Mouse (Mus musculus): ENCODE data around the gene 4430402I18Rik. TPM values are rescaled to one million over a fixed set of nuclear protein-coding genes. Genes with fewer than 3 reads are reported as not detected.

Gene 4430402I18Rik
- 0.58 TPM for total RNA-seq (2023)

GRCm38 (mm10) chr19:28967652-28968051, at the start of gene 4430402I18Rik:
Gene 4430402I18Rik (minus strand): TSS chr19:28967800.

GRCm38 (mm10) chr19:28990194-28990589, 22.6 kb upstream of the 4430402I18Rik start, which contains the start of gene Cdc37l1:
Gene Cdc37l1 (plus strand): TSS chr19:28990352.

GRCm38 (mm10) chr19:28963842-28964551, 3.6 kb downstream of the 4430402I18Rik start, which contains the start of gene Plpp6:
Gene Plpp6 (plus strand): TSS chr19:28963953.

Other genes with a start within 250 kb of the 4430402I18Rik start
- not detected for gene Slc1a1, start 132.8 kb downstream of the 4430402I18Rik start, total RNA-seq (2023)
- gene Plpp6, start 3.8 kb downstream of the 4430402I18Rik start, total RNA-seq (2023), result 13.0 TPM
- gene Cdc37l1, start 22.6 kb upstream of the 4430402I18Rik start, total RNA-seq (2023), result 59.9 TPM
- gene Ak3, start 80.2 kb upstream of the 4430402I18Rik start, total RNA-seq (2023), result 19.1 TPM
- 28.5 TPM for gene Rcl1, start 133.6 kb upstream of the 4430402I18Rik start, total RNA-seq (2023)